Mouse (Mus musculus) embryonic fibroblast, embryonic 13.5 days (primary cell): ENCODE measurements around the gene Csf2.

ENCODE experiments used
- CTCF ChIP-seq: IDR thresholded peaks from 2 replicates; pipeline ENCODE4 v1.5.1; 2011; ENCODE audit warnings: mild to moderate bottlenecking, control low read depth, low read length, moderate library complexity, borderline replicate concordance; ENCODE audit not compliant: insufficient read depth
- POLR2A ChIP-seq: IDR thresholded peaks from 2 replicates; pipeline ENCODE4 v1.6.1; 2011; ENCODE audit warnings: low read depth, mild to moderate bottlenecking, control low read depth, low read length, moderate library complexity

GRCm38 (mm10) chr11:54269191-54269896, 19.9 kb upstream of the Csf2 start:
- TF ChIP-seq POLR2A (no peak), CTCF (no peak)
